Mouse (Mus musculus) embryonic facial prominence, embryonic 14.5 days (tissue): Measurements from ENCODE around the gene Islr. TPM values are rescaled to one million over a fixed set of nuclear protein-coding genes. Genes with fewer than 3 reads are reported as not detected.

ENCODE experiments used
- ATAC-seq: fragments of 200-750 bp; cut with Nextera tagmentation; 2 replicates; pipeline ENCODE4 v1.8.0; 2017; ENCODE audit warnings: low read depth, moderate number of reproducible peaks, moderate TSS enrichment
- DNase-seq: peaks from one replicate; pipeline ENCODE4 v3.0.0-alpha.2; 2015; ENCODE audit warnings: low spot score
- H3K27ac ChIP-seq: fragments of 300-500 bp; sonication (generic); replicated peaks from 2 replicates; pipeline ENCODE4 v1.5.1; 2014; ENCODE audit warnings: low read depth, mild to moderate bottlenecking, low read length, moderate library complexity
- H3K27me3 ChIP-seq: fragments of 300-500 bp; sonication (generic); replicated peaks from 2 replicates; pipeline ENCODE4 v1.6.1; 2014; ENCODE audit warnings: low read length; ENCODE audit not compliant: control insufficient read depth, insufficient read depth
- H3K36me3 ChIP-seq: fragments of 300-500 bp; sonication (generic); 2 replicates; pipeline ENCODE4 v1.6.1; 2014; ENCODE audit warnings: low read length, mixed read lengths; ENCODE audit not compliant: control insufficient read depth, insufficient read depth
- H3K4me1 ChIP-seq: fragments of 300-500 bp; sonication (generic); 2 replicates; pipeline ENCODE4 v1.6.1; 2014; ENCODE audit warnings: antibody characterized with exemption, low read length; ENCODE audit not compliant: control insufficient read depth, insufficient read depth
- H3K4me2 ChIP-seq: fragments of 300-500 bp; sonication (generic); 2 replicates; pipeline ENCODE4 v1.6.1; 2014; ENCODE audit warnings: low read depth, mild to moderate bottlenecking, low read length, moderate library complexity, mixed read lengths
- H3K4me3 ChIP-seq: fragments of 300-500 bp; sonication (generic); 2 replicates; pipeline ENCODE4 v1.5.1; 2014; ENCODE audit warnings: low read depth, mild to moderate bottlenecking, low read length
- H3K9ac ChIP-seq: fragments of 300-500 bp; sonication (generic); 2 replicates; pipeline ENCODE4 v1.6.1; 2014; ENCODE audit warnings: low read depth, mild to moderate bottlenecking, low read length, moderate library complexity, mixed read lengths
- H3K9me3 ChIP-seq: fragments of 300-500 bp; sonication (generic); 2 replicates; pipeline ENCODE4 v1.6.1; 2016; ENCODE audit warnings: low read length; ENCODE audit not compliant: control insufficient read depth
- WGBS: fragments of 180-500 bp; shearing (Covaris S2); extraction: QIAGEN DNeasy Blood & Tissue Kit; methylation state at CpG from one replicate; pipeline ENCODE4 v1.1.7; 2014; 5-methylcytosine and 5-hydroxymethylcytosine counted together
- polyA plus RNA-seq: library from polyadenylated mRNA; unstranded; fragments of >200 nt; fragmentation: Nextera tagmentation; extraction: Ambion mirVana; gene quantifications from 2 replicates; pipeline ENCODE4 v1.2.1, GENCODE M21; 2014

Islr gene
- polyA plus RNA-seq, 1 experiment from 2014 or later: 118 TPM

DNA sequence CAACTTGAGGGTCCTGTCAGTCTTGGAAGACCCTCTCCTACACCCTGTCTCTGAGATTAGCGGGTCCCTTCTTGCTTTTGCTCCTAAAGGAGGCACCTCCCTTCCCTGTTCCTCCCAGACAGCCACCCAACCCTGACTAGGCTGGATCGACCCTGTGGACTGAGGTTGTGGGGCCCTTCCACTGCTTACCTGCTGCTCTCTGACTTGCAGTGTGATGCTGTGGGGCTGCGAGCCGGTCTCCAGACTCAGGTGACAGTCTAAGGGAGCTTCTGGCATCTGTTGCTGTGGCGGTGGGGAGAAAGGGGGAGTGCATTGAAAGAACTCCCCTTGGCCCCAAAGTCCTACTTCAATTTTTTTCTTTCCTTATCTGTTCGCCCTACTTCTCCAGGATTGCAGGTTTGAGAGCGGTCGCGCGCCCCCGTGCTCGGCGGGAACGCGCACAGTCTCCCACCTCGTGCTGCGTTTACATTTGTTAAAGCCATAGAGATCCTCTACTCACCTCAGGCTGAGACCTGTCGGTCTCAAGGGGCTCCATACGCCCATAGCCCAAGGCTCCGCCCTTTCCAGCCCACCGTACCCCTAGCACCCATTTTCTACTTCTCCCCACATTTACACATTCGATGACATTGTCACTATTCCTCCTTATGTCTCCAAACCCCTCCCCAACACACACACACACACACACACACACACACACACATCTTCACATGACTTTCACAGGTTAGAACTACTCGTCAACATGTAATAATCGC, 2.8 kb downstream of the Islr start:
- Histone ChIP-seq H3K27ac (peak overlapping the region; percentile 21; the same call in 1 of the 2 replicates), H3K4me1 (peaks cover 45% of the 10 kb centered on the region), H3K4me2 (peak overlapping the region; percentile 48), H3K27me3 (peaks cover 80% of the 10 kb centered on the region), H3K4me3 (peak overlapping the region; percentile 29), H3K9me3 (no peaks in the 10 kb centered on the region), H3K36me3 (no peaks in the 10 kb centered on the region), H3K9ac (peak overlapping the region; percentile 37)
- DNase-seq: no peak
- 2% methylated on average over 24 of the region's 24 CpGs for WGBS
- ATAC-seq: no peak

DNA sequence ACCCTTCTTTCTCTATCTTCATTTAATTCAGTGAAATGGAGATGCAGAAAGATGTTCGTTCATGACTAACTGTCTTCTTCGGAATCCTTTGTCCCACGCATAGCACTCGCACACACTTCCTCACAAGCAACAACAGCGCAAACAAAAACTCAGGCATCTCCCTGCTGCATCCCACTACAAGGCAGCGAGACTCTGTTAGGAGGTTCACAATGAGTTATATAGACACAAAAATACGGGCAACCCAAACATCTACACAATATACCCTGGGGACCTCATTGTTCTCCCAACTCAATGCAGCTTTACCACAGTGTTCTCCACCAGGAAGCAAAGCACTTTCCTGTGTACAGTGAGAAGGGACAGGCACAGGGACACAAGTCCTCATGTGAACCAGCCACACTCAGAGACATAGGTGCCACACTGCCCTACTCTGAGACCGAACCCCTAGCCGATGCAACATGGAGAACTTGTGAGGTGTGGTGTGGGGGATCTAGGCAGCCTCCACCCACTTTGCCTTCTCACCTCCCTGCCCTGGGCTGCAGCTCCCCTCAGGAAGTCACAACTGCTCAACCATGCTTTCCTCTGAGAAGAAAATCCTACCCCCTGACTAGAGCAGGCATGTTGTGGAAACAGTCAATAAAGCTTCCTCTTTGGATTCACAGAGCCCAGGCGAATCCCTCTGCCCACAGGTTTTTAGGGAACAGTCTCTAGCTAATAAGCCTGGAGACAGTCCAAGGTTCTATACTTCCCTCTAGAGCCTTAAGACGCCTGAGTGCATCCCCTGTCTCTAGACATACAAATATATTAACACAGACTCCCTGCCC, 3.6 kb downstream of the Islr start:
- H3K9me3 ChIP-seq: no peaks in the 10 kb centered on the region
- no peak for DNase-seq
- H3K4me1 ChIP-seq: peaks cover 47% of the 10 kb centered on the region
- no peak for ATAC-seq
- peak overlapping the region; percentile 29; the same call in 1 of the 2 replicates for H3K4me3 ChIP-seq
- no peaks in the 10 kb centered on the region for H3K36me3 ChIP-seq
- H3K4me2 ChIP-seq: peak overlapping the region; percentile 53; the same call in 1 of the 2 replicates
- H3K9ac ChIP-seq: peak overlapping the region; percentile 37; the same call in 1 of the 2 replicates
- 16% methylated on average over 11 of the region's 11 CpGs for WGBS
- H3K27ac ChIP-seq: no peak overlapping the region
- peaks cover 88% of the 10 kb centered on the region for H3K27me3 ChIP-seq

DNA sequence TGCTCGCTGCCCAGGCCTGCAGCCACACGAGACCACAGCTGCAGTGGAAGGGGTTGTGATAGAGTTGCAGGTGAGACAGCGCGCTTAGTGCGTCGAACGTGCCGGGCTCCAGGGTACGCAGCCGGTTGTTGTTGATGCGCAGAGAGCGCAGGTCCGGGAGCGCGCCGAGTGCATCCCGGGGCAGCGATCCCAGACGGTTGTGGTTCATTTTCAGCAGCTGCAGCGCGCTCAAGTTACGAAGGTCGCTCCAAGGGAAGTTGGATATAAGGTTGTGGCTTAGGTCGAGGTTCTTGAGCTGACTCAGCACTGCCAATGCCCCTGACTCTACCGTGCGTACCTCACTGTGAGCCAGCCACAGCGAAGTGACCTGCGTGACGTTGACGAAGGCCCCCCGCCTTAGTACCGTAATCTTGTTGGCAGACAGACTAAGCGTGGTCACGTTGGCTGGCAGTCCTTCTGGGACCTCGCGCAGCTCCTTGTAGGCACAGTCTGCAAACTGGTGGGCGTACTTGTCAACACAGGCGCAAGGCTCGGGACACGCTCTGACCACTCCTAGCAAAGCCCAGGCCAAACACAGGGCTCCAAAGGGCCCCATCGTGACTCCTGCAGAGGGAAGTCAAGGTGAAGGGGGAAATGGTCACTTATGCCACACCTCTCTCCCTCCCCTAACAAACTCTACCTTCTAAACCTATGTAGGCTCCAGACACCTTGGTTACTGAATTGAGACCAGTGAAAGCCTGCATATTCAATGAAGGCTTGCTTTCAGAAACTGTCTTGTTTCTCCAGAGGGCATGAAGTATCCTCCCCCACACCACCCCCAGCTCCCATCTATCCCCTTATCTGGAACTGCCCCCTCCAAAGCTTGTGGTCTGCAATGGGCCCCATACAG, 4.5 kb downstream of the Islr start:
- Histone ChIP-seq H3K27me3 (peaks cover 96% of the 10 kb centered on the region), H3K4me3 (peak overlapping the region; percentile 31), H3K36me3 (no peaks in the 10 kb centered on the region), H3K4me1 (peaks cover 47% of the 10 kb centered on the region), H3K27ac (no peak overlapping the region), H3K9me3 (no peaks in the 10 kb centered on the region), H3K9ac (no peak overlapping the region; the same call in 1 of the 2 replicates), H3K4me2 (peak overlapping the region; percentile 53)
- 3% methylated on average over 30 of the region's 41 CpGs for WGBS
- ATAC-seq (no peak), DNase-seq (peak; percentile 70)

DNA sequence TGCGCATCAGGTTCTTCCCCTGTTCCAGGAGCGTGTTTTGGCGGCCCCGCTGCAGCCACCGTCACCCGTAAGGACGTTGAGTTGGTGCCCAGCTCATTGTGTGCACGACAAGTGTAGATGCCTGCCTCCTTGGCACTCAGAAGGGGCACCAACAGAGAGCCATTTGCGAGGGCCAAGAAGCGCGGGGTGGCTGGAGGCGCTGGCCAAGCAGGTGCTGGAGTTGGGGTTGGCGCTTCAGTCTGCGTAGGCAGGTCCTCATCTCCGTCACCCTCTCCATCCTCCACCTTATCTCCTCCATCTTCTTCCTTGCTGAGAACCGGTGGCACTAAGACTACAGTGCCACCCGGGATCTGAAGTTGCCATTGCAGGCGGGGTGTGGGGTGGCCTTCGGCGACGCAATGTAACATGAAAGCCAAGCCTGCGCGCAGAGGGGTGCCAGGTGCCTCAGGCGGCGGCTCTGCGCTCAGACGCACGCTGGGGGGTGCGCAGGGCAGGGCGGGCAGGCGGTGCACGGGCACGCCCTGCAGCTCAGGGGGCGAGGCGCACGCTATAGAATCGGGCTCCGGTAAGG, 5.2 kb downstream of the Islr start:
- ATAC-seq (no peak), DNase-seq (no peak)
- Histone ChIP-seq H3K4me3 (peak overlapping the region; percentile 31), H3K4me1 (peaks cover 45% of the 10 kb centered on the region), H3K9me3 (no peaks in the 10 kb centered on the region), H3K27me3 (peaks cover 95% of the 10 kb centered on the region), H3K4me2 (peak overlapping the region; percentile 58), H3K9ac (no peak overlapping the region; the same call in 1 of the 2 replicates), H3K27ac (no peak overlapping the region), H3K36me3 (no peaks in the 10 kb centered on the region)
- WGBS: 3% methylated on average over 32 of the region's 38 CpGs

DNA sequence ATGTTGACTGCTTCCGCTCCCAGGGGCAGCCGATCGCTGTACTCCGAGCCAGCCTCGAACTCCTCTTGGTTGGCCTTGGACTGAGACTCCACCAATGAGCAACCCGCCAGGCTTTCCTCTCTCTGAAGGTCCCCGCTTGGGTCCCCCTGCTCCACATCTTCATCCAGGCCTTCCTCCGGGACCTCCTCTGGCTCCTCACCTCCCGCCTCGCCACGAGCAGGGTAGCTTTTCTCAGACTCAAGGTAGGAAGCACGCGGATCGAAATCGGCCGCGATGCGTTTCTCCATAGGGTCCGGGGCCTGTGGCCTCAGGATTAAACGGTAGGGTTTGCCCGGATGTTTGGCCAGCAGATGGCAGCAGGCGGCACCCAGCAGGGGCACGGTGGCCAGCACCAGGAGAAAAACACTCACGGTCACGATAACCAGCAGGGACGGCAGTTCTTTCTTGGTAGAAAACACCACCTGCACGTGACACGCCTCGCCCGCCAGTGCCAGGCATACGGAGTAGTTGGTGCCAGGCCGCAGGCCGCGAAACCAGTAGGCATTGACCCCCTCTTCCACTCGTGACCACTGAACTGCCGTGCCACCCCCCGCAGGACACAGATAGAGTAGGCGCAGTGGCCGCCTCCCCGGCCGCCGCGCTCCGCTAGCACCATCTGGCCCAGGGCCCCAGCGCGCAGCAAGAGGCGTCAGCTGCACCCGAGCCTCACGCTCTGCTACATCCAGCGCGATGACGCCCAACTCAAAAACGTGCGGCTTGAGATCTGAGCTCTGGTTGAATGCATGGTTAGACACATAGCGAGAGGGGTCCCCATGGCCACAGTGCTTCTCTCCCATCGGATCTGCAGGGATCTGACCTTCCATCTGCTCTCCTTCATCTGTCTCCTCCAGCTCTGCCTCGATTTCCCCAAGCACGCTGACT, 6.1 kb downstream of the Islr start:
- peak overlapping the region; percentile 42 for H3K9ac ChIP-seq
- H3K4me2 ChIP-seq: peak overlapping the region; percentile 58
- H3K9me3 ChIP-seq: no peaks in the 10 kb centered on the region
- no peak overlapping the region for H3K27ac ChIP-seq
- no peaks in the 10 kb centered on the region for H3K36me3 ChIP-seq
- H3K27me3 ChIP-seq: peaks cover 87% of the 10 kb centered on the region
- ATAC-seq (peak; percentile 39; the same call in 1 of the 2 replicates), DNase-seq (peak; percentile 65)
- peaks cover 42% of the 10 kb centered on the region for H3K4me1 ChIP-seq
- 5% methylated on average over 50 of the region's 58 CpGs for WGBS
- H3K4me3 ChIP-seq: peak overlapping the region; percentile 31

DNA sequence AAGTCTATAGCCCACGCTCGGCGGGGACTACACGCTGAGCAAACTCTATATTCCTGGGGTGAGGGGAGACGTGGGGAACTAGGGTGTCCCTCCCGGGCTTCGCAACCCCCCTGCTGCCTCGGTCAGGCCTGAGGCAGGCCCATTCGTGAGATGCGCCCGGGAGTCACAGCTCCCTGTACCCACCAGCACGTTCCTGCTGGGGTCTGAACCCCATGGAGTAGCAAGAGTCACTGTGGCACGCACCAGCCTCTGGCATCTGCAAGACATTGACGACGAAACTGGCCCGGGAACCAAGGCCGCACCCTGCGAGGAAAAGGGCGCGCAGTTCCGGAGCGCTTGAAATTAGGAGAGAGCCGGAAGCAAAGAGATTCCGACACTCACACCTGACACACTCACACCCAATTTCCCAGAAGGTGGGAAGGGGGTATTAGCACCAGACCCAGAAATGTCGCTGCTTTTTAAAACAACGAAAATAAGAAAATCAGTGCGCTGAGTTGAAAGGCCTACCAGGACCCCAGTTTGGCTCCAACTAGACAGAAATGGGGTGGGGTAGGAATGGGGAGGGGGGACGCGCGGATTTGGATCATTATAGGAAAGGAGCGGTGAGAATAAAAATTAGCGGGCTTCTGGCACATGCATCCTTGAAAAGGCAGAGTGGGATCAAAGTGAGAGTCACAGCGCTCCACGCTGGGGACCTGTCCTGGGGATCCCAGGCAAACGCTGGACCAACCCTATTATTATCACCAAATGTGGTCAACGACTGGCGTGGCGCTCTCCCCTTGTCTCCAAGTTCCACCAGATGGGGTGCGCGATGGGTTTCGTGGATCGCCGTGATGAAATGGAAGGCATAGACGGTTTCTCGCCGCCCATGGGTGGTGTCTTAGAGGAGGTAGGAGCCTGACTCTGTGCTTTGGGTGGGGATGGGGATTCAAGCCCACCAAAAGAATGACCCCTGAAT, 7.2 kb downstream of the Islr start:
- peak overlapping the region; percentile 31 for H3K4me3 ChIP-seq
- H3K27ac ChIP-seq: no peak overlapping the region
- H3K27me3 ChIP-seq: peaks cover 75% of the 10 kb centered on the region
- H3K4me2 ChIP-seq: peak overlapping the region; percentile 58
- no peaks in the 10 kb centered on the region for H3K9me3 ChIP-seq
- DNase-seq (no peak), ATAC-seq (no peak)
- H3K4me1 ChIP-seq: peaks cover 37% of the 10 kb centered on the region
- no peak overlapping the region for H3K9ac ChIP-seq
- WGBS: 5% methylated on average over 46 of the region's 46 CpGs
- H3K36me3 ChIP-seq: no peaks in the 10 kb centered on the region

DNA sequence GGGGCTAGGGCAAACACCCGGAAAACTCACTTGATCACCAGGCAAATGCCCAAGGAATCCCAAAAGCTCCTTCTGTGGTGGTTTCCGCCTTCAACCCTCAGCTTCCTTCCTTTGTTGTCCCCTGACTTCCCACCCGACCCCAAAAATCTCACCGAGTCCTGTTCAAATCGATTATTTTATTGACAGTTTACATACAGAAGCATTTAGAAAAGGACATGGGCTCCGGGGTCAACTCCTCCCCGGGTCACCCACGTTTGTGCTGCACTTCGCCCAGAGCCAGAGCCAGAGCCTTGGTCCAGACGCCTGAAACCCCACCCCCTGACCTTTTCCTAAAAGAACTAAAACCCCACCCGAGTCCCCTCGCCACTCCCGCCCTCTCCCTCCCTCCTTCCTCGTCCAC, 8.0 kb downstream of the Islr start:
- peaks cover 29% of the 10 kb centered on the region for H3K4me1 ChIP-seq
- H3K9ac ChIP-seq: no peak overlapping the region

More for the DNA sequence above, 8.0 kb downstream of the Islr start:
- no peaks in the 10 kb centered on the region for H3K9me3 ChIP-seq
- H3K27ac ChIP-seq: no peak overlapping the region
- no peaks in the 10 kb centered on the region for H3K36me3 ChIP-seq
- H3K4me2 ChIP-seq: peak overlapping the region; percentile 58; the same call in 1 of the 2 replicates
- peaks cover 68% of the 10 kb centered on the region for H3K27me3 ChIP-seq
- ATAC-seq (no peak), DNase-seq (no peak)
- H3K4me3 ChIP-seq: peak overlapping the region; percentile 31; the same call in 1 of the 2 replicates
- 12% methylated on average over 14 of the region's 14 CpGs for WGBS
